Mouse (Mus musculus) heart, adult 2 months (tissue): Measurements from ENCODE around the gene Psmb6. TPM values are rescaled to one million over a fixed set of nuclear protein-coding genes. Genes with fewer than 3 reads are reported as not detected.
"Not testable (repeated sequence)": the region's sequence is repeated elsewhere in the genome, so short reads cannot be mapped to it uniquely, and the experiment has no call there.

ENCODE experiments used
- DNase-seq, 2 experiments: peaks; one replicate each; pipeline ENCODE4 v3.0.0; 2021
- H3K27ac ChIP-seq: fragments of 200-600 bp; 2 replicates; pipeline ENCODE4 v1.8.1; 2022
- H3K27me3 ChIP-seq: fragments of 200-500 bp; 2 replicates; pipeline ENCODE4 v1.6.1; 2012; ENCODE audit warnings: mild to moderate bottlenecking, low read length, inconsistent platforms, mixed read lengths; ENCODE audit not compliant: control insufficient read depth, insufficient read depth
- H3K36me3 ChIP-seq: fragments of 200-500 bp; 2 replicates; pipeline ENCODE4 v1.6.1; 2012; ENCODE audit warnings: low read length, inconsistent platforms; ENCODE audit not compliant: control insufficient read depth, insufficient read depth
- H3K4me1 ChIP-seq: fragments of 200-500 bp; 2 replicates; pipeline ENCODE4 v1.6.1; 2011; ENCODE audit warnings: low read length; ENCODE audit not compliant: control insufficient read depth, insufficient read depth
- H3K4me3 ChIP-seq: fragments of 200-600 bp; 2 replicates; pipeline ENCODE4 v1.8.1; 2022
- H3K79me2 ChIP-seq: fragments of 200-500 bp; replicated peaks from 2 replicates; pipeline ENCODE4 v1.6.1; 2012; ENCODE audit warnings: mild to moderate bottlenecking, inconsistent platforms, low read length, moderate library complexity, mixed read lengths; ENCODE audit not compliant: control insufficient read depth, insufficient read depth
- H3K9ac ChIP-seq: fragments of 200-500 bp; 2 replicates; pipeline ENCODE4 v1.6.1; 2012; ENCODE audit warnings: low read depth, mild to moderate bottlenecking, control low read depth, inconsistent platforms, low read length, mixed read lengths
- CTCF ChIP-seq: fragments of 200-600 bp; IDR thresholded peaks from 2 replicates; pipeline ENCODE4 v1.8.1; 2022; ENCODE audit warnings: antibody characterized with exemption, mild to moderate bottlenecking, moderate library complexity
- EP300 ChIP-seq: fragments of 200-500 bp; IDR thresholded peaks from 2 replicates; pipeline ENCODE4 v1.6.1; 2011; ENCODE audit warnings: low read depth, low read length, control low read depth; ENCODE audit not compliant: insufficient read depth
- POLR2A ChIP-seq: fragments of 200-500 bp; IDR thresholded peaks from 2 replicates; pipeline ENCODE4 v1.6.1; 2011; ENCODE audit warnings: mild to moderate bottlenecking, low read depth, low read length, control low read depth; ENCODE audit not compliant: insufficient read depth
- WGBS: fragments of 180-500 bp; shearing (Covaris S2); methylation state at CpG from one replicate; pipeline ENCODE4 v1.1.7; 2018; 5-methylcytosine and 5-hydroxymethylcytosine counted together
- intact Hi-C: fragments of 180-260 bp; cut with DNase I; formaldehyde crosslinking; loops from one replicate; pipeline ENCODE4 v1.15.1; 2025
- polyA plus RNA-seq: library from polyadenylated mRNA; depleted of rRNA; stranded (reverse); fragments of >200 nt; gene quantifications from 2 replicates; pipeline ENCODE4 v1.2.3, GENCODE M21; 2012
- total RNA-seq, 2 experiments: library from RNA; stranded (reverse); gene quantifications; 2 replicates each; pipeline ENCODE4 v1.2.3; 2021

Psmb6 gene
- total and polyA plus RNA-seq, 3 experiments = 204 to 296 (median 231) TPM

GRCm38 (mm10) chr11:70525726-70526125, 559 bp downstream of the Psmb6 start:
- peaks cover 3% of the 10 kb centered on the region for H3K4me1 ChIP-seq
- peaks cover 2% of the 10 kb centered on the region for H3K36me3 ChIP-seq
- peak overlapping the region; percentile 76 for H3K9ac ChIP-seq
- peak overlapping the region; percentile 71 for H3K27ac ChIP-seq
- intact Hi-C loops = loop anchor here (1.0 to 2.0 kb wide), 2 partner anchors 15 to 37 kb away; partner anchors contain the start of genes Mink1 and Pld2
- no peak for DNase-seq
- peak overlapping the region; percentile 72 for H3K4me3 ChIP-seq
- 3% methylated on average over 12 of the region's 12 CpGs for WGBS
- no peaks in the 10 kb centered on the region for H3K79me2 ChIP-seq
- TF ChIP-seq POLR2A = no peak
- TF ChIP-seq CTCF = no peak
- TF ChIP-seq EP300 = no peak
- H3K27me3 ChIP-seq = no peaks in the 10 kb centered on the region

GRCm38 (mm10) chr11:70526211-70526610, 1.0 kb downstream of the Psmb6 start:
- Histone ChIP-seq H3K27ac (no peak overlapping the region), H3K27me3 (no peaks in the 10 kb centered on the region), H3K4me3 (no peak overlapping the region), H3K79me2 (no peaks in the 10 kb centered on the region), H3K9ac (no peak overlapping the region), H3K36me3 (peaks cover 2% of the 10 kb centered on the region), H3K4me1 (peaks cover 3% of the 10 kb centered on the region)
- TF ChIP-seq POLR2A (no peak), CTCF (no peak), EP300 (no peak)
- no peak for DNase-seq
- intact Hi-C loops = no loop called here
- 83% methylated on average over 12 of the region's 12 CpGs for WGBS

DNA sequence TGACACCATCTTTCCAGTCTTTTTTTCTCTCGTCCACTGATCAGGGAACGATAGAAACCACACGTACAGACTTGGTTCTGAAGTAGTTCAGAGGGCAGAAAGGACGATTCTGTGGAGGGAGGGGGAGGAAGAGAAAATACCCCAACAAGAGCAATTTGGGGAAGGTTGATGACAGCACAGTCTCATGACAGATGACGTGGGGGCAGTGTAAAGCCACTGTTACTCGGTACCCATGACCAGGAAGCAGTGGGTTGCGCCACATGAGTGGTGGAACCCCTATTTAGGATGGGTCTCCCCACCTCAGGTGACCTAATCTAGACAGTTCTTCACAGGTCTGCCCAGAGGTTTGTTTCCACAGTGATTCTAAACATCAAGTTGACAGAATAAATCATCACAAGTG, 3.4 kb downstream of the Psmb6 start:
- Histone ChIP-seq H3K4me3 (no peak overlapping the region), H3K27ac (no peak overlapping the region), H3K4me1 (peaks cover 3% of the 10 kb centered on the region), H3K27me3 (no peaks in the 10 kb centered on the region), H3K9ac (no peak overlapping the region), H3K79me2 (no peaks in the 10 kb centered on the region), H3K36me3 (peaks cover 2% of the 10 kb centered on the region)
- TF ChIP-seq CTCF = no peak
- TF ChIP-seq EP300 = no peak
- no peak for TF ChIP-seq POLR2A
- no peak for DNase-seq
- intact Hi-C loops = no loop called here
- WGBS = 74% methylated on average over 7 of the region's 7 CpGs

DNA sequence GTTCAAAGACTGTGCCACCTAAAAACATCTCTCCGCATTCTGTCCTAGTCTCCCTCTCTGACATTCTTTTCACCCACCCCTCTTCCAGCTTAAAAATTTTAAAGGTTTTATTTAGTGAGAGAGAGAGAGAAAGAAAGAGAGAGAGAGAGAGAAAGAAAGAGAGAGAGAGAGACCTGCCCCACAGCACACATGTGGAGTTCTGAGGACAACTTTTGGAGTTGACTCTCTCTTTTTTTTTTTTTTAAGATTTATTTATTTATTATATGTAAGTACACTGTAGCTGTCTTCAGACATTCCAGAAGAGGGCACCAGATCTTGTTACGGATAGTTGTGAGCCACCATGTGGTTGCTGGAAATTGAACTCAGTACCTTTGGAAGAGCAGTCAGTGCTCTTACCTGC, 5.9 kb downstream of the Psmb6 start:
- WGBS = 72% methylated on average over 2 of the region's 2 CpGs
- peak; percentile 25; the same call in 1 of the 2 replicates for TF ChIP-seq CTCF
- DNase-seq, intact Hi-C loops, H3K79me2 ChIP-seq, H3K4me3 ChIP-seq, H3K4me1 ChIP-seq, H3K36me3 ChIP-seq, H3K9ac ChIP-seq, H3K27me3 ChIP-seq, H3K27ac ChIP-seq: not testable (repeated sequence)

- H3K36me3 ChIP-seq = no peaks in the 10 kb centered on the region
- WGBS = 82% methylated on average over 6 of the region's 6 CpGs
- intact Hi-C loops = no loop called here
- H3K27me3 ChIP-seq = no peaks in the 10 kb centered on the region
- no peaks in the 10 kb centered on the region for H3K79me2 ChIP-seq
- no peak within 1 kb of the TSS for H3K4me3 ChIP-seq
- TF ChIP-seq CTCF (no peak), EP300 (no peak), POLR2A (no peak)
- H3K9ac ChIP-seq = no peak within 1 kb of the TSS
- no peak for DNase-seq
- no peaks in the 10 kb centered on the region for H3K4me1 ChIP-seq
- H3K27ac ChIP-seq = no peak within 1 kb of the TSS
These were observed 7.7 kb downstream of the Psmb6 start, which contains the start of gene Gm40193 for GRCm38 (mm10) chr11:70532839-70533238. Gene Gm40193, minus strand, starts transcription at chr11:70532939.

DNA sequence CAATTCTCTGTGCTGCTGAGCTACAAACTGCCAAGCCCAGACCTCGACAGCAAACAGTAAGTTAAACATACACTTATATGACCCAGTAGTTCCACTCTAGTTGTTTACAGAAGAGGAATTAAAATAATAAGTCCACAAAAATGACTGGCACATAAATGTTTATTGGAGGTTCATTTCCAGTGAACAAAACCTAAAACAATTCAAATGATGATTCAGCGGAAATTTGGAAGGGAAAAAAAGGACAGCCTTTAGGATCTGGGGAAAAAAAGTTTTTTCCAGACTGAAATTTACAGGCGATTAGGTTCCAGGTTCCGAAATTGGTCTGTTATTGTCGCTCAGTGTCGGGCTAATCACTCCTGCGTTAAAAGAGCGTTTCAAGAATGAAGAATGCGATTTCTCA, 14.3 kb downstream of the Psmb6 start:
- no peak for DNase-seq
- Histone ChIP-seq H3K27me3 (no peaks in the 10 kb centered on the region), H3K79me2 (no peaks in the 10 kb centered on the region), H3K4me1 (no peaks in the 10 kb centered on the region; the same call in 1 of the 2 replicates), H3K4me3 (peak overlapping the region; percentile 70), H3K9ac (peak overlapping the region; percentile 76), H3K27ac (peak overlapping the region; percentile 83), H3K36me3 (no peaks in the 10 kb centered on the region)
- 12% methylated on average over 9 of the region's 9 CpGs for WGBS
- TF ChIP-seq EP300 = no peak
- TF ChIP-seq CTCF = no peak
- TF ChIP-seq POLR2A = no peak
- intact Hi-C loops = loop anchor here (2.0 kb wide), 1 partner anchor 23 kb away; the partner anchor contains the start of gene Mink1
